Mouse (Mus musculus) small intestine, adult 2 months (tissue): ENCODE data around the gene Dnttip1. TPM values are rescaled to one million over a fixed set of nuclear protein-coding genes. Genes with fewer than 3 reads are reported as not detected.
"Not testable (repeated sequence)": the region's sequence is repeated elsewhere in the genome, so short reads cannot be mapped to it uniquely, and the experiment has no call there.

Experiments
- H3K27ac ChIP-seq: fragments of 200-500 bp; 2 replicates; pipeline ENCODE4 v1.5.1; 2012; ENCODE audit warnings: low read depth, low read length, control low read depth, inconsistent platforms; ENCODE audit not compliant: insufficient read depth
- H3K27me3 ChIP-seq: fragments of 200-500 bp; 2 replicates; pipeline ENCODE4 v1.6.1; 2012; ENCODE audit warnings: mild to moderate bottlenecking, moderate library complexity, low read length, inconsistent platforms; ENCODE audit not compliant: control insufficient read depth, insufficient read depth
- H3K36me3 ChIP-seq: fragments of 200-500 bp; 2 replicates; pipeline ENCODE4 v1.6.1; 2012; ENCODE audit warnings: mild to moderate bottlenecking, low read length, control low read depth, inconsistent platforms; ENCODE audit not compliant: control insufficient read depth, insufficient read depth
- H3K4me1 ChIP-seq: fragments of 200-500 bp; 2 replicates; pipeline ENCODE4 v1.6.1; 2012; ENCODE audit warnings: low read length, inconsistent platforms, mixed read lengths; ENCODE audit not compliant: control insufficient read depth, insufficient read depth, insufficient read length
- H3K4me3 ChIP-seq: fragments of 200-500 bp; 2 replicates; pipeline ENCODE4 v1.5.1; 2012; ENCODE audit warnings: low read depth, mild to moderate bottlenecking, control low read depth, inconsistent platforms, low read length, moderate library complexity
- CTCF ChIP-seq: fragments of 200-500 bp; IDR thresholded peaks from 2 replicates; pipeline ENCODE4 v1.5.1; 2012; ENCODE audit warnings: low read depth, mild to moderate bottlenecking, control low read depth, inconsistent platforms, low read length, moderate library complexity, mixed read lengths; ENCODE audit not compliant: insufficient replicate concordance, insufficient read length; ENCODE audit errors: extremely low read depth
- POLR2A ChIP-seq: fragments of 200-500 bp; IDR thresholded peaks from 2 replicates; pipeline ENCODE4 v1.6.1; 2012; ENCODE audit warnings: low read depth, mild to moderate bottlenecking, control low read depth, inconsistent platforms, low read length, moderate library complexity
- WGBS: fragments of 180-500 bp; shearing (Covaris S2); methylation state at CpG from one replicate; pipeline ENCODE4 v1.1.7; 2018; 5-methylcytosine and 5-hydroxymethylcytosine counted together
- polyA plus RNA-seq: library from polyadenylated mRNA; depleted of rRNA; stranded (reverse); fragments of >200 nt; gene quantifications from 2 replicates; pipeline ENCODE4 v1.2.3, GENCODE M21; 2012; rRNA removed

Gene Dnttip1
- polyA plus RNA-seq = 20.9 and 37.8 TPM in 2 replicates

DNA sequence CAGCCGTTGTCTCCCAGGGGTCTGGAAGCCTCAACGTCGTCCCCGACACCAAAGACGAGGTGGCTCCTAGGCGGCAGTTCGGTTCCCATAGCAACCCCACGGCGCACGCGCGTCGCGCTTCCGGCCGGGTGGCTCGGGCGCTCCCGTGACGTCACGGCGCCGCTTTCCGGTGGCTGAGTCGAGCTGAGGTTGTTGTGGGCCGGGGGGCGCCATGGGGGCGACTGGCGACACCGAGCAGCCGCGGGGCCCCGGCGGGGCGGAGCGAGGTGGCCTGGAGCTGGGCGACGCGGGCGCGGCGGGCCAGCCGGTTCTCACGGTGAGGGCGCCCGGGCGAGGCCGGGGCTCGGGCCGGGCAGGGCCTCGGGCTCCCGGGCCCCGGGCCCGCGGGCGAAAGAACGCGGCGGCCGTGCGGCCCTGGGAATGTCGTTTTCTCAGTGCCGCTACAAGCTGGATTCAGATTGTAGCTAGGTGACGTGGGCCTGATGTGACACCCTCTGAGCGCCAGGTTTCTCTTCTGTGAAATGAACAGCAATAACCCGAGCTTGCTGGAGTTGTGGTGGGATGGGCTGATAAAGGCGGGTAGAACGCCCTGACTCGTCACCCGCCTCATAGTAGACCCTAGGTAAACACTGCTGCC, at the start of gene Dnttip1, which contains the start of gene Wfdc3:
TSS of gene Dnttip1 (plus strand) at position 141 of the 637 bp plus-strand sequence.
TSS of gene Wfdc3 (minus strand) at position 89 of the 637 bp plus-strand sequence.
- peaks cover 6% of the 10 kb centered on the region for H3K36me3 ChIP-seq
- WGBS = under 1% methylated on average over 69 of the region's 70 CpGs
- H3K4me1 ChIP-seq = peaks cover 10% of the 10 kb centered on the region; the same call in 1 of the 2 replicates
- H3K4me3 ChIP-seq = peak within 1 kb of the TSS; percentile 78
- no peaks in the 10 kb centered on the region for H3K27me3 ChIP-seq
- H3K27ac ChIP-seq = peak within 1 kb of the TSS; percentile 30; the same call in 1 of the 2 replicates
- TF ChIP-seq POLR2A = peak; percentile 52
- no peak for TF ChIP-seq CTCF

DNA sequence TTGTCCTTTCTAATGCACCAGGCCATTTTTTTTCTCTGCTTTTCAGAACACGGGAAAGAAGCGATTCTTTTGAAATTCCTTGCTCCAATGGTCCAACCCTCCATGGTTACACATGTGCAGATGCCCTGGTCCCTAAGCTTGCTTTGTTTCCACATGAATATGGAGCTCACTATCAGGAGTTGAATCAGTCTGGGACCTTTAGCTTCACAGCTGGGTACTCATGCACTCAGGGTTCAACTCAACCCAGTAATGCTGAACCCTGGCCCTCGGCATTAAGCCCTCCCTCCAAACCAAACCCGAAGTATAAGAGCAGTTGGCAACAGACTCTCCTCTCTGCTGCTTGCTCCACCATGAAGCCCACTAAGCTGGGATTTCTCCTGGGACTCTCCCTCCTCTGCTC, 47.6 kb upstream of the Dnttip1 start, which contains the start of gene Spint4:
TSS of gene Spint4 (plus strand) at position 301 of the 400 bp plus-strand sequence.
- no peak for TF ChIP-seq POLR2A
- no peak for TF ChIP-seq CTCF
- Histone ChIP-seq H3K4me3 (no peak within 1 kb of the TSS), H3K27ac (no peak within 1 kb of the TSS), H3K36me3 (no peaks in the 10 kb centered on the region), H3K4me1 (peaks cover 2% of the 10 kb centered on the region; the same call in 1 of the 2 replicates), H3K27me3 (no peaks in the 10 kb centered on the region)
- WGBS = 77% methylated on average over 4 of the region's 4 CpGs

DNA sequence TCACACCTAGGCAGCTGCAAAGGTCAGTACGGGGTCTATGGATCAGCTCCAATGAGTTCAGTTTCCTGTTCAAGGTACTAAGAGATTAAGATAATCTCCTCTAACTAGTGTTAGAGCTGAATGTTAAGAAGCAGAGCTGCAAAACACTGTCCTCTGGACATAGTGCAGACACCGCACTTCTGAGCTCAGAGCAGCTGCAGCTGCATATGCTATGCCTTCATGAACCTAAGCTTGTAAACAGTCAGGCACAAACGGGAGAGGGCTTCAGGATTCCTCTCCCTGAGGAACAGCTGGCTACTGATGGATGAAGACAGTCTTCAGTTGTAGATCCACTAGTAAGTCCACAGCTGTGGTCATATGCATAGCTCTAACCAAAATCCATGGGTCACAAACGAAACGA, 44.8 kb upstream of the Dnttip1 start:
- Histone ChIP-seq H3K4me3 (no peak overlapping the region), H3K27ac (no peak overlapping the region), H3K27me3 (no peaks in the 10 kb centered on the region), H3K36me3 (no peaks in the 10 kb centered on the region), H3K4me1 (peaks cover 8% of the 10 kb centered on the region)
- 34% methylated on average over 5 of the region's 5 CpGs for WGBS
- no peak for TF ChIP-seq POLR2A
- no peak for TF ChIP-seq CTCF

DNA sequence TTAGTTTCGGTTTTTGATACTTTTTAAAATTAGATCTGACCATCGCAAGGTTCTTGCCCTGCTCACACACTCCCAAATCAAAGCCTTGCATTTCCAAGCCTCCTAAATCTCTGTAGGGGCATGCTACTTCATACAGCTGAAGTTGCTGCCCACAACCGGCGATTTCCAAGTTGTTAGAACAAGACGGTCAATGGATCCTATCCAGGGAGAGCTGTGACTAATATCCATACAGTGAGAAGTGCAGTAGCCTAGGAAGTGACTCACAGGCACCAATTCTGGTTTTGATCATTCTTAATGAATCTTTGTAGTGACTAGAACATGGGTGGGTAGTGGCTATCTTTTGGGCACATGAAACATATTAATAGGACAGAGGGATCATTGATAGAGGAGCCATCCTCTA, 44.0 kb upstream of the Dnttip1 start:
- Histone ChIP-seq H3K27me3 (no peaks in the 10 kb centered on the region), H3K36me3 (no peaks in the 10 kb centered on the region), H3K27ac (no peak overlapping the region), H3K4me1 (peaks cover 10% of the 10 kb centered on the region), H3K4me3 (no peak overlapping the region)
- TF ChIP-seq CTCF = no peak
- no peak for TF ChIP-seq POLR2A
- WGBS = 85% methylated on average over 5 of the region's 5 CpGs

DNA sequence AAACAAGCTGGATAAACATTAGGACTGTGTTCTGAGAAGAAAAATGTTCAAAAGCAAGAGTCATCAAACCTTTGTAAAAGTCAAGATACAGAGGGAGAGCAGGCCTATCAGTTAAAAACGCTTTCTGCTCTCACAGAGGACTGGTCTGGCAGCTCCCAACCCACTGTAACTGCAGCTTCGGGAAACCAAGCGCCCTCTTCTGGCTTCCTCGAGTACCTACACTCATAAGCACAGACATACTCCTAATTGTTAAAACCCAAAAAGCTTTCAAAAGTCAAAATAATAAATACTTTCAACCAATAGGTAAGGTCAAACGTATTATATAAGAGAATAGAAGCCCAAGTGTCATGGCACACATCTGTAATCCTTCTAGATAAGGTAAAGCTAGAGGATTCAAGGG, 41.5 kb upstream of the Dnttip1 start:
- TF ChIP-seq CTCF (peak; percentile 25; the same call in 1 of the 2 replicates), POLR2A (no peak)
- Histone ChIP-seq H3K27me3 (no peaks in the 10 kb centered on the region), H3K4me1 (peaks cover 10% of the 10 kb centered on the region), H3K36me3 (no peaks in the 10 kb centered on the region), H3K27ac (no peak overlapping the region), H3K4me3 (no peak overlapping the region)
- WGBS = 88% methylated on average over 5 of the region's 5 CpGs

DNA sequence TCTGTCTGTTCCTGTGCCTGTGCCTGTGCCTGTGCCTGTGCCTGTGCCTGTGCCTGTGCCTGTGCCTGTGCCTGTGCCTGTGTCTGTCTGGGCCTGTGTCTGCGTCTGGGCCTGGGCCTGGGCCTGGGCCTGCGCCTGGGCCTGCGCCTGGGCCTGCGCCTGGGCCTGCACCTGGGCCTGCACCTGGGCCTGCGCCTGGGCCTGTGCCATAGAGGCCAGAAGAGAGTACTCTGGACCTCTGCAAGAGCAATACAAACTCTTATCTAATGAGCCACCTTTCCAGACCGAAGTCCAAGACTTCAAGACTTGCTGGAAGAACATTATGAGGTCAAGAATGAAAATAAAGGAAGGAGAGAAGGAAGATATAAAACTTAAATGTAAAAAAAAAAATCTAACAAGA, 40.5 kb upstream of the Dnttip1 start:
- TF ChIP-seq POLR2A (no peak), CTCF (no peak)
- Histone ChIP-seq H3K36me3 (no peaks in the 10 kb centered on the region), H3K4me3 (no peak overlapping the region), H3K27me3 (no peaks in the 10 kb centered on the region), H3K4me1 (peaks cover 10% of the 10 kb centered on the region), H3K27ac (peak overlapping the region; percentile 98)
- 42% methylated on average over 6 of the region's 6 CpGs for WGBS

DNA sequence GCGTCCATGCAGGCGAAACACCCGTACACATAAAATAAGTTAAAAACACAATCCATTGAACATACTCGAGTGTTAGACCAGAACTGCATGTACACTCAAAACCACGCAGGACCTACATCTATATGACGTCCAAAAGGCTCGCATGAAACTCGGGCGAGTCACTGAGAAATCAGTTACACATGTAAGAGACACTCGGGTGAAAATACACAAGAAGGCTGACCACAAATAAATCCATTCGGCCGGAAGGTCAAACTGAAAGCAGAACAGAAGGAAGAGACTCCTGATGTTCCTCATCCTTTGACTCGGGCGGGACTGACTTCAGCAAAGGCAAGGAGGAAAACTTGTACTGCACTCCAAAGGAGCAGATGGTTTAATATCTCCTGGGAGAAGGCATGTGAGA, 39.8 kb upstream of the Dnttip1 start:
- H3K36me3 ChIP-seq = no peaks in the 10 kb centered on the region
- no peaks in the 10 kb centered on the region for H3K27me3 ChIP-seq
- TF ChIP-seq CTCF (no peak), POLR2A (no peak)
- H3K4me1 ChIP-seq = peaks cover 8% of the 10 kb centered on the region
- 72% methylated on average over 14 of the region's 14 CpGs for WGBS
- peak overlapping the region; percentile 41; the same call in 1 of the 2 replicates for H3K27ac ChIP-seq
- no peak overlapping the region for H3K4me3 ChIP-seq

DNA sequence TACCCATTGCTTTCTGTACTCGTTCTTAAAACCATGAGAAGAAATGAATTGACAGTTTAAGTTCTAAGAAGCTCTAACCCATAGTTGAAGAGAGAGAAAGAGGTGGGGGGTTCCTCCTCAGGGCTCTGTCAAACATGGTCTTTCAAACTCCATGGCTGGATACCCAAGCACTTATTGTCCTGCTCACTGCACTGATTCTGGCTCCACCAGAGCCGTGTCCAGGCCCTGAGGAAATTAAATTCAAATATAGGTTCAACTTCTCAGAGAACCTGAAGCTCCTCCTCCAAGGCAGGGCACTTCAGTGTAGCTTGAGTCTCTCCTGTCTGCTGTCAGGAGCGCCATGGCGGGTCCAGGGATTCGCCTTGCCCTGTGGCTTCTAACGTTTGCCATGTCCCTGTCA, 30.8 kb upstream of the Dnttip1 start, which contains the start of gene Spint5:
TSS of gene Spint5 (plus strand) at position 301 of the 400 bp plus-strand sequence.
- no peak for TF ChIP-seq POLR2A
- 83% methylated on average over 6 of the region's 6 CpGs for WGBS
- Histone ChIP-seq H3K27me3 (no peaks in the 10 kb centered on the region), H3K27ac (no peak within 1 kb of the TSS), H3K4me1 (no peaks in the 10 kb centered on the region), H3K4me3 (no peak within 1 kb of the TSS), H3K36me3 (no peaks in the 10 kb centered on the region)

DNA sequence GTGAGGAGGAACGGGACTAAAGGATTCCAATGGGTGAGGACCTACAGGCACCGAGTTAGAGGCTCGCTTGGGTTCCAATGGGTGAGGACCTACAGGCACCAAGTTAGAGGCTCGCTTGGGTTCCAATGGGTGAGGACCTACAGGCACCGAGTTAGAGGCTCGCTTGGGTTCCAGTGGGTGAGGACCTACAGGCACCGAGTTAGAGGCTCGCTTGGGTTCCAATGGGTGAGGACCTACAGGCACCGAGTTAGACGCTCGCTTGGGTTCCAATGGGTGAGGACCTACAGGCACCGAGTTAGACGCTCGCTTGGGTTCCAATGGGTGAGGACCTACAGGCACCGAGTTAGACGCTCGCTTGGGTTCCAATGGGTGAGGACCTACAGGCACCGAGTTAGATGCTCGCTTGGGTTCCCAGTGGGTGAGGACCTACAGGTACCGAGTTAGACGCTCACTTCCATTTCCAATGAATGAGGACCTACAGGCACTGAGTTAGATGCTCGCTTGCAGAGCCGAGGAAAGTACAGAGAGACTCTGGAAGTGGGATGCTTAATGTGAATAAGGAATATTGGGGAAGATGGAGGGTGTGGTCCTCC, 29.5 kb upstream of the Dnttip1 start:
- H3K27ac ChIP-seq, H3K4me3 ChIP-seq, H3K27me3 ChIP-seq, H3K36me3 ChIP-seq, H3K4me1 ChIP-seq: not testable (repeated sequence)
- 94% methylated on average over 23 of the region's 23 CpGs for WGBS
